Comparison of ENCODE assay signal across 10 mouse cellular contexts in genomic region chr19:36560160-36560559, GRCm38 (mm10). TPM values are rescaled to one million over a fixed set of nuclear protein-coding genes. Genes with fewer than 3 reads are reported as not detected.
DNase-seq lines count a peak whose midpoint lies in the region; ATAC-seq and TF ChIP-seq lines count a peak whose summit lies in the region.
"Had no signal": no experiment of that assay in that cellular context is flagged by ENCODE, and none has a peak within 500 bp of the region (broad histone marks: within the 10 kb centered on the region; RNA-seq: fewer than 3 reads in every experiment).

No protein-coding gene starts in this region.

- no peaks in the 10 kb centered on the region for H3K27me3 ChIP-seq in hindbrain, postnatal 0 days (ENCODE audit: insufficient read depth, low read length)
- no peaks in the 10 kb centered on the region for H3K27me3 ChIP-seq in hindbrain, embryonic 13.5 days
- no peaks in the 10 kb centered on the region for H3K27me3 ChIP-seq in midbrain, embryonic 14.5 days (ENCODE audit: control insufficient read depth, insufficient read depth, low read length)
- H3K27me3 ChIP-seq in midbrain, embryonic 10.5 days (ENCODE audit: low read depth, poor library complexity, severe bottlenecking), result peaks cover 10% of the 10 kb centered on the region
- H3K27me3 ChIP-seq: neural tube, embryonic 13.5 days had no signal

- 24% methylated on average over 2 of the region's 2 CpGs for WGBS in hindbrain, postnatal 0 days
- WGBS in hindbrain, embryonic 13.5 days, result 20% methylated on average over 2 of the region's 2 CpGs
- WGBS in midbrain, embryonic 14.5 days, result 17% methylated on average over 2 of the region's 2 CpGs
- 27% methylated on average over 2 of the region's 2 CpGs for WGBS in midbrain, embryonic 10.5 days

- H3K9ac ChIP-seq in hindbrain, postnatal 0 days (replicated peaks; ENCODE audit: low read length), result no peak overlapping the region
- H3K9ac ChIP-seq in hindbrain, embryonic 13.5 days, result no peak overlapping the region
- H3K9ac ChIP-seq in midbrain, embryonic 14.5 days (replicated peaks; ENCODE audit: low read length), result no peak overlapping the region
- H3K9ac ChIP-seq: neural tube, embryonic 13.5 days had no signal

- H3K36me3 ChIP-seq in hindbrain, postnatal 0 days (ENCODE audit: insufficient read depth, low read length), result no peaks in the 10 kb centered on the region
- H3K36me3 ChIP-seq in hindbrain, embryonic 13.5 days, result no peaks in the 10 kb centered on the region
- no peaks in the 10 kb centered on the region for H3K36me3 ChIP-seq in midbrain, embryonic 14.5 days (ENCODE audit: control insufficient read depth, insufficient read depth, low read length)
- H3K36me3 ChIP-seq in midbrain, embryonic 10.5 days, result no peaks in the 10 kb centered on the region
- H3K36me3 ChIP-seq: neural tube, embryonic 13.5 days had no signal

- no peak overlapping the region for H3K4me3 ChIP-seq in hindbrain, postnatal 0 days (ENCODE audit: low read length)
- H3K4me3 ChIP-seq in hindbrain, embryonic 13.5 days, result no peak overlapping the region
- H3K4me3 ChIP-seq in midbrain, embryonic 14.5 days (replicated peaks; ENCODE audit: low read depth, low read length), result no peak overlapping the region
- no peak overlapping the region for H3K4me3 ChIP-seq in midbrain, embryonic 10.5 days
- H3K4me3 ChIP-seq: neural tube, embryonic 13.5 days had no signal

- no peak overlapping the region for H3K4me2 ChIP-seq in hindbrain, postnatal 0 days (ENCODE audit: low read depth, low read length)
- H3K4me2 ChIP-seq in hindbrain, embryonic 13.5 days, result no peak overlapping the region
- no peak overlapping the region for H3K4me2 ChIP-seq in midbrain, embryonic 14.5 days (ENCODE audit: low read length)
- H3K4me2 ChIP-seq: neural tube, embryonic 13.5 days had no signal

- peak; percentile 47 for TF ChIP-seq CTCF in hindbrain, postnatal 0 days (IDR thresholded peaks at IDR 0.05; ENCODE audit: low read depth)

- no peaks in the 10 kb centered on the region; the same call in 1 of the 2 replicates for H3K4me1 ChIP-seq in hindbrain, postnatal 0 days (ENCODE audit: insufficient read depth, low read length)
- peaks cover 4% of the 10 kb centered on the region for H3K4me1 ChIP-seq in hindbrain, embryonic 13.5 days (replicated peaks)
- no peaks in the 10 kb centered on the region for H3K4me1 ChIP-seq in midbrain, embryonic 14.5 days (ENCODE audit: control insufficient read depth, insufficient read depth, low read length)
- H3K4me1 ChIP-seq in midbrain, embryonic 10.5 days, result 0 out of 2 replicates have a peak, but pooled peaks cover 5% of the 10 kb centered on the region

- no peak overlapping the region for H3K27ac ChIP-seq in hindbrain, postnatal 0 days
- H3K27ac ChIP-seq in hindbrain, embryonic 13.5 days, result no peak overlapping the region
- H3K27ac ChIP-seq in midbrain, embryonic 14.5 days (replicated peaks; ENCODE audit: low read depth, low read length), result no peak overlapping the region
- H3K27ac ChIP-seq in midbrain, embryonic 10.5 days (replicated peaks), result no peak overlapping the region
- H3K27ac ChIP-seq: neural tube, embryonic 13.5 days had no signal

- no peak for ATAC-seq in hindbrain, postnatal 0 days
- ATAC-seq in hindbrain, embryonic 13.5 days (ENCODE audit: low FRiP score), result no peak
- ATAC-seq in midbrain, embryonic 14.5 days (ENCODE audit: low FRiP score, low TSS enrichment), result no peak

- DNase-seq in adrenal gland, adult 2 months, result peak; percentile 9
- no peak for DNase-seq in adrenal gland, postnatal 10 days
- DNase-seq in hindbrain, postnatal 0 days (ENCODE audit: low spot score), result peak; percentile 5
- peak; percentile 22 for DNase-seq in midbrain, embryonic 14.5 days
- DNase-seq in midbrain, embryonic 10.5 days (ENCODE audit: low spot score), result no peak
- peak; percentile 60 for DNase-seq in thymus, postnatal 4 days
- DNase-seq in natural killer cell, adult 2 months (ENCODE audit: low spot score in 2 of 2), result no peak
- DNase-seq: gastrocnemius, postnatal 36 days had no signal

- no peaks in the 10 kb centered on the region for H3K9me3 ChIP-seq in hindbrain, postnatal 0 days (ENCODE audit: low read length)
- no peaks in the 10 kb centered on the region for H3K9me3 ChIP-seq in hindbrain, embryonic 13.5 days
- H3K9me3 ChIP-seq in midbrain, embryonic 14.5 days (ENCODE audit: control insufficient read depth, low read length), result no peaks in the 10 kb centered on the region
- H3K9me3 ChIP-seq in midbrain, embryonic 10.5 days (replicated peaks), result no peaks in the 10 kb centered on the region
- H3K9me3 ChIP-seq: neural tube, embryonic 13.5 days had no signal

RNA-seq across cellular contexts. Expression of gene Hectd2, which starts 5.7 kb away (rescaled TPM):
- total RNA-seq in adrenal gland, adult 2 months (2021), result 1 to 10 TPM; 1.6 to 2.6 TPM
- 0.11 and 0.62 TPM in 2 replicates for polyA plus RNA-seq in adrenal gland, adult 2 months (2012; rRNA removed)
- total RNA-seq in adrenal gland, postnatal 10 days (2021), result 1 to 10 TPM; 2.4 to 2.6 TPM
- 14.0 and 20.7 TPM in 2 replicates for total RNA-seq in hindbrain, postnatal 0 days (2014; rRNA removed)
- polyA plus RNA-seq in hindbrain, postnatal 0 days (2015; fragmentation: Nextera tagmentation; extraction: Ambion mirVana), result 6.7 and 7.7 TPM in 2 replicates
- polyA plus RNA-seq in hindbrain, embryonic 13.5 days (2015; fragmentation: Nextera tagmentation; extraction: Ambion mirVana), result 8.8 and 11.0 TPM in 2 replicates
- 14.8 and 16.4 TPM in 2 replicates for polyA plus RNA-seq in midbrain, embryonic 14.5 days (2014; fragmentation: Nextera tagmentation; extraction: Ambion mirVana)
- polyA plus RNA-seq in midbrain, embryonic 10.5 days (2016; fragmentation: Nextera tagmentation; extraction: Ambion mirVana), result 2.2 and 3.8 TPM in 2 replicates

Comparison
In these comparisons a context has a peak if more than half of its experiments do, and no peak if none do; other contexts are left out.
1. DNase-seq: peak in adrenal gland, adult 2 months (single experiment), hindbrain, postnatal 0 days (single experiment), midbrain, embryonic 14.5 days (single experiment) and thymus, postnatal 4 days (single experiment); none in adrenal gland, postnatal 10 days (single experiment), midbrain, embryonic 10.5 days (single experiment) and natural killer cell, adult 2 months (0 of 2).